Mouse (Mus musculus) E14TG2a.4 (cell line): ENCODE measurements around the gene Zdhhc23.

Experiments
- H3K27me3 ChIP-seq: 2 replicates; pipeline ENCODE4 v1.6.1; 2014; ENCODE audit warnings: low read length, control low read depth; ENCODE audit not compliant: insufficient read depth
- H3K36me3 ChIP-seq: 2 replicates; pipeline ENCODE4 v1.6.1; 2014; ENCODE audit warnings: low read length, control low read depth; ENCODE audit not compliant: insufficient read depth
- H3K4me1 ChIP-seq: replicated peaks from 2 replicates; pipeline ENCODE4 v1.6.1; 2014; ENCODE audit warnings: low read depth, low read length, control low read depth
- H3K4me3 ChIP-seq: replicated peaks from 2 replicates; pipeline ENCODE4 v1.5.1; 2014; ENCODE audit warnings: mild to moderate bottlenecking, low read length
- H3K9me3 ChIP-seq: 2 replicates; pipeline ENCODE4 v1.6.1; 2014; ENCODE audit warnings: low read length, control low read depth
- CTCF ChIP-seq: conservative IDR thresholded peaks from 2 replicates; pipeline ENCODE4 v1.5.1; 2014; ENCODE audit warnings: low read length
- NANOG ChIP-seq: IDR thresholded peaks from 2 replicates; pipeline ENCODE4 v1.6.1; 2014; ENCODE audit warnings: borderline replicate concordance, low read length, mixed read lengths
- POU5F1 ChIP-seq: IDR thresholded peaks from 2 replicates; pipeline ENCODE4 v1.6.1; 2014; ENCODE audit warnings: low read length, borderline replicate concordance

Gene Zdhhc23

GRCm38 (mm10) chr16:43931502-43931901 is 48.1 kb downstream of the Zdhhc23 start:
- TF ChIP-seq POU5F1 (no peak), CTCF (no peak), NANOG (no peak)
- Histone ChIP-seq H3K36me3 (peaks cover 7% of the 10 kb centered on the region), H3K9me3 (no peaks in the 10 kb centered on the region), H3K4me1 (peaks cover 14% of the 10 kb centered on the region), H3K27me3 (no peaks in the 10 kb centered on the region), H3K4me3 (no peak overlapping the region)

- Histone ChIP-seq H3K4me3 (no peak overlapping the region), H3K36me3 (peaks cover 7% of the 10 kb centered on the region), H3K27me3 (no peaks in the 10 kb centered on the region), H3K4me1 (peaks cover 22% of the 10 kb centered on the region), H3K9me3 (no peaks in the 10 kb centered on the region)
- TF ChIP-seq NANOG, result no peak
- no peak for TF ChIP-seq CTCF
Measured at GRCm38 (mm10) chr16:43930577-43930976, 49.0 kb downstream of the Zdhhc23 start.

DNA sequence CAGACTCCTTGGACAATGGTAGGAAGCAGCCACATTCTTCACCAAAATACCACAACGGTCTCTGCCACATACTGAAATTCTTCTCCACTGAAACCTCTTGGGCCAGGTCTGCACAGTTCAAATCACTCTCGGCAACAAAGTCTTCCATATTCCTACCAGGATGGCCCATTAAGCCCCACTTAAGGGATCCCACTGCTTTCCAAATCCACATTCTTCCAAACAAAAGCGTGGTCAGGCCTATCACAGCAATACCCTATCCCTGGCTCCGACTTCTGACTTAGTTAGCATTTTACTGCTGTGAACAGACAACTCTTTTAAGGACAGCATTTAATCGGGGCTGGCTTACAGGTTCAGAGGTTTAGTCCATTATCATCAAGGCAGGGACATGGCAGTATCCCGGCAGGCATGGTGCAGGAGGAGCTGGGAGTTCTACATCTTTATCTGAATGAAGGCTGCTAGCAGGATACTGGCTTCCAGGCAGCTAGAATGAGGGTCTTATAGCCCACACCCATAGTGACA is 53.2 kb downstream of the Zdhhc23 start, which contains the start of gene Qtrt2:
Gene Qtrt2 (minus strand): TSS at position 469 of the 519 bp plus-strand sequence.
- no peaks in the 10 kb centered on the region for H3K9me3 ChIP-seq
- H3K27me3 ChIP-seq, result no peaks in the 10 kb centered on the region
- peaks cover 10% of the 10 kb centered on the region for H3K36me3 ChIP-seq
- TF ChIP-seq NANOG (peak; percentile 95), POU5F1 (no peak)
- H3K4me3 ChIP-seq, result no peak within 1 kb of the TSS
- peaks cover 20% of the 10 kb centered on the region for H3K4me1 ChIP-seq

DNA sequence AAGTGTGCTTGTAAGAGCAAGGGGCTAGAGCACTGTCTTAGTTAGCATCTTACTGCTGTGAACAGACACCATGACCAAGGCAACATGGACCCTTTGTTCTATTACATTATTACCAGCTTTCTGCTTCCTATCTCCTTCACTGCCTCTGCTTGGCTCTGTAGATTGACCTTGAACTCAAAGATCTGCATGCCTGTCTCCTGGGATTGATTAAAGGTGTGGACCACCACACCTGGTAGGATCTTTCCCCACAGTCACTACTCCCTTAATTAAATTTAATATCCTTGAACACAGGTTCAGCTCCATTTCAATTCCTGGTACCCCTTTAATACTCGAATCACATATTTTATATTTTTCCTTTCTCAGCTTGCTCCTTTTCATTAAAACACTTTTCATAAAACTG is 53.7 kb downstream of the Zdhhc23 start:
- no peaks in the 10 kb centered on the region for H3K9me3 ChIP-seq
- peaks cover 5% of the 10 kb centered on the region; the same call in 1 of the 2 replicates for H3K36me3 ChIP-seq
- no peak overlapping the region for H3K4me3 ChIP-seq
- TF ChIP-seq NANOG (no peak), CTCF (no peak), POU5F1 (no peak)
- H3K4me1 ChIP-seq, result peaks cover 20% of the 10 kb centered on the region
- H3K27me3 ChIP-seq, result no peaks in the 10 kb centered on the region

GRCm38 (mm10) chr16:43925001-43925558 is 54.5 kb downstream of the Zdhhc23 start:
- Histone ChIP-seq H3K9me3 (no peaks in the 10 kb centered on the region), H3K36me3 (peaks cover 5% of the 10 kb centered on the region; the same call in 1 of the 2 replicates), H3K27me3 (no peaks in the 10 kb centered on the region), H3K4me3 (no peak overlapping the region), H3K4me1 (peaks cover 20% of the 10 kb centered on the region)
- TF ChIP-seq POU5F1 (no peak), NANOG (no peak), CTCF (no peak)

DNA sequence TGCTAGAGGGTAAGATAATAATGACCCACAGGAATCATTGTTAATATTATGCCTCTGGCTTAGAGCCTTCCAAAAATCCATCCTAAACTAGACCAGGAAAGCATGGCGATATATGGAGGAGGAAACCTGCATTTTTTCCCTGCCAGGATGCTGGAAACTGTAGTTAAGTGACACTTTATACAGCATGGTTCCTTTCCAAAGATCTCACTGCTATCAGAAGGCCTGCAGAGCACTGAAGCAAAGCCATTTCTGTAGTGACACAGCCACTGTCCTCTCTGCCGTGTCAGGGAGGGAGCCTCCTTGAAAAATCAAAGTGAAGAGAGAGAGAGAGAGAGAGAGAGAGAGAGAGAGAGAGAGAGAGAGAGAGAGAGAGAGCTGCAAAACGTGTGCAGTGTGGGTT is 57.0 kb downstream of the Zdhhc23 start:
- no peaks in the 10 kb centered on the region for H3K27me3 ChIP-seq
- peaks cover 9% of the 10 kb centered on the region; the same call in 1 of the 2 replicates for H3K36me3 ChIP-seq
- no peaks in the 10 kb centered on the region for H3K9me3 ChIP-seq
- peaks cover 20% of the 10 kb centered on the region for H3K4me1 ChIP-seq
- TF ChIP-seq POU5F1 (no peak), NANOG (no peak)
- H3K4me3 ChIP-seq, result no peak overlapping the region

DNA sequence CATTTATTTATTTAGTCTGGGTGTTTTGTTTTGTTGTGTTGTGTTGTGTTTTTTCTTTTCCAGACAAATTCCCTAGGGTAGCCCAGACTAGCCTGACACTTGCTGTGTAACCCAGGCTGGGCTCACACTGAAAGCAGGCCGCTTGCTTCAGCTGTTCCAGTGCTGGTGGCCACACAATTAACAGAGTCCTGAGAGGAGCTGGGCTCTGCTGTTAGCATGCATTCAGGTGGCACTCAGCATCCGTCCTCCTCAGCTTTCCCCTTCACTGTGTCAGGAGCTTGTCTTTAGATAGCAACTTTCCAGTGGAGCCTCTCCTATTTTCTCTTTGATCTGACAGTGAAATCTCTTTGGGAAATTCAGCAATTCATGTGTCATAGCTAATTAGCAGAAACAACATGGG is 57.6 kb downstream of the Zdhhc23 start:
- peaks cover 14% of the 10 kb centered on the region for H3K4me1 ChIP-seq
- H3K9me3 ChIP-seq, result no peaks in the 10 kb centered on the region
- H3K27me3 ChIP-seq, result no peaks in the 10 kb centered on the region
- TF ChIP-seq NANOG (no peak), POU5F1 (no peak), CTCF (no peak)
- peaks cover 9% of the 10 kb centered on the region; the same call in 1 of the 2 replicates for H3K36me3 ChIP-seq
- H3K4me3 ChIP-seq, result no peak overlapping the region

DNA sequence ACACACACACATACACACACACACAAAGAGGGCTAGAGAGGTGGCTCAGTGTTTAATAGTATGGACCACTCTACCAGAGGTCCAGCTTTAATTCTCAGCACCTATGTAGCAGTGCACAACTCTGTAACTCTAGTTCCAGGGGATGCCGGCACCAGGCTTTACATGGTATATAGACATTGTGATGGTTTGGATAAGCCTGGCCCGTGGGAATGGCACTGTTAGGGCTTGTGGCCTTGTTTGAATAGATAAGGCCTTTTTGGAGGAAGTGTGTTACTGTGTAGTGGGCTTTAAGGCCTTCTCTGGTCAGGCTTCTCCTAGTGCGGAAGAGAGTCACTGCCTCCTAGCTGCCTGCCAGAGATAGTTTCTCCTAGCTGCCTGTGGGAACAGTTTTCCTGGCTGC is 60.7 kb downstream of the Zdhhc23 start:
- Histone ChIP-seq H3K4me1 (no peaks in the 10 kb centered on the region), H3K27me3 (no peaks in the 10 kb centered on the region), H3K4me3 (no peak overlapping the region), H3K36me3 (peaks cover 6% of the 10 kb centered on the region; the same call in 1 of the 2 replicates), H3K9me3 (no peaks in the 10 kb centered on the region)
- no peak for TF ChIP-seq POU5F1
- TF ChIP-seq NANOG, result no peak
- no peak for TF ChIP-seq CTCF
